Mouse (Mus musculus) 416B (cell line): ENCODE measurements around the gene Gm10800.
"Not testable (repeated sequence)": the region's sequence is repeated elsewhere in the genome, so short reads cannot be mapped to it uniquely, and the experiment has no call there.

ENCODE experiments used
- DNase-seq: peaks from one replicate; pipeline ENCODE4 v3.0.0; 2011; ENCODE audit warnings: low read depth

Gene Gm10800

GRCm38 (mm10) chr2:98667201-98667600 is at the start of gene Gm10800:
Gene Gm10800 (minus strand): TSS chr2:98667301.
- DNase-seq = not testable (repeated sequence)

- DNase-seq = no peak
These were observed 30.4 kb upstream of the Gm10800 start for GRCm38 (mm10) chr2:98697533-98697932.

- not testable (repeated sequence) for DNase-seq
These were observed 5.2 kb downstream of the Gm10800 start, which contains the start of gene Gm10801 for GRCm38 (mm10) chr2:98661937-98662336. Gene Gm10801 (plus strand): TSS chr2:98662237.
